Mouse (Mus musculus) MEL (cell line): Measurements from ENCODE around the gene Coasy.

Source experiments
- CTCF ChIP-seq, 3 experiments: IDR thresholded peaks in 2 of 3; conservative IDR thresholded peaks in 1 of 3; 2 replicates each; pipeline ENCODE4 v1.5.1; 2011 to 2012; ENCODE audit warnings: low read length in 3 of 3, low read depth in 2 of 3, mild to moderate bottlenecking in 2 of 3, improper control_type of control experiment in 1 of 3, inconsistent platforms in 1 of 3, mixed read lengths in 1 of 3, moderate library complexity in 1 of 3; ENCODE audit not compliant: control insufficient read depth in 1 of 3, insufficient read depth in 1 of 3, poor library complexity in 1 of 3, severe bottlenecking in 1 of 3
- EP300 ChIP-seq, 2 experiments: IDR thresholded peaks; 2 replicates each; pipeline ENCODE4 v1.6.1; 2011; ENCODE audit warnings: improper control_type of control experiment in 2 of 2, low read length in 2 of 2, low read depth in 1 of 2, mild to moderate bottlenecking in 1 of 2
- MYC ChIP-seq: IDR thresholded peaks from 2 replicates; pipeline ENCODE4 v1.6.1; 2011; ENCODE audit warnings: low read depth, mild to moderate bottlenecking, low read length, improper control_type of control experiment, moderate library complexity

GRCm38 (mm10) chr11:101050359-101050758 is 32.0 kb upstream of the Coasy start:
- TF ChIP-seq EP300 (IDR thresholded peaks at IDR 0.05; ENCODE audit: low read depth in 1 of 2, low read length in 2 of 2) (no peak), CTCF (IDR thresholded peaks at IDR 0.05 in 2 of 3, conservative IDR thresholded peaks at IDR 0.05 in 1 of 3; ENCODE audit: control insufficient read depth in 1 of 3, insufficient read depth in 1 of 3, low read depth in 2 of 3, low read length in 3 of 3, poor library complexity in 1 of 3, severe bottlenecking in 1 of 3) (no peak), MYC (no peak)
